Mouse (Mus musculus): ENCODE data around the gene Gm28042. TPM values are rescaled to one million over a fixed set of nuclear protein-coding genes. Genes with fewer than 3 reads are reported as not detected.
A peak's percentile ranks its signal among the peaks of the same experiment; 100 is the strongest.

The Gm28042 gene
- polyA plus RNA-seq, 1 experiment from 2014 or later = 7.2 TPM

DNA sequence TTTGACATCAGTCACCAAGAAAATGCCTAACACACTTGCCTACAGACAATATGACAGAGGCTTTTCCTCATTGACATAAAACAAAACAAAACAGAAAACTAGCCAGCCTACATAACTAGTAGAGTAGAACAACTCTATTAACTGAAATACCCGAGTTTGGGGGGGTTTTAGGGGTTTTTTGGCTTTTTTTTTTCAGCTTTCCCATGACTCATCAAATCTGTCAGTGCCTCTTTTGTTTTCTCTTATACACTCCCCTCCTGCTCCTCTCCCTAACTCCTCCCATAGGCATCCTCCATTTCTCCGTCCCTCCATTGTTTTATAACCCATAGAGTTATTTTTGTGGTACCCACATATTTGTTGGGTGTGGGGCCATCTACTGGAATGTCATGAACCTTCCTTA lies 33.8 kb upstream of the Gm28042 start:
- H3K27ac ChIP-seq (ENCODE audit: low read length) = no peak overlapping the region
- H3K27me3 ChIP-seq (replicated peaks; ENCODE audit: control insufficient read depth, insufficient read depth, low read length) = no peaks in the 10 kb centered on the region
- H3K36me3 ChIP-seq (ENCODE audit: control insufficient read depth, insufficient read depth) = no peaks in the 10 kb centered on the region
- H3K9ac ChIP-seq (replicated peaks; ENCODE audit: low read depth, low read length) = no peak overlapping the region
- WGBS = 50% methylated on average over 2 of the region's 2 CpGs
- no peak overlapping the region for H3K4me2 ChIP-seq (ENCODE audit: low read length)
- no peak overlapping the region for H3K4me3 ChIP-seq (replicated peaks; ENCODE audit: low read length)
- ATAC-seq = no peak
- H3K9me3 ChIP-seq (ENCODE audit: control insufficient read depth, low read length) = no peaks in the 10 kb centered on the region
- H3K4me1 ChIP-seq (replicated peaks; ENCODE audit: control insufficient read depth, insufficient read depth, low read length) = no peaks in the 10 kb centered on the region

DNA sequence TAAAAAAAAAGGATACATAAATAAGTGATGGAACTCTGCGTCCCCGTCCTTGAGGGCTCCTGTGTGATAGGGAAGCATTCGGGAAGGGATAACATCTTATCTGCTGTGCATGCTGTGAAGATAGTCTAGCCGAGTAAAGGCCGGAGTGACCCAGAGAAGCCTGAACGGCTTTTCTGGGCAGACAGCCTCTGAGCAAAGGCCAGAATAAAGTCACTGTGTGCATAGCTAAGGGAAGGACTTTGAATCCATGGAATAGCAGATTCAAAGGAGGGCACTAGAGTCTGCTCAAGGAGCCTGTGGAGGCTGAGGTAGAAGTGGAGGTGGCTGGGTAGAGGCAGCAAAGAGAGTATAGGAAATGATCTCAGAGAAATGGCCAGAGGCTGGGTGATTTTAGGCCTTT lies 32.5 kb upstream of the Gm28042 start:
- H3K4me3 ChIP-seq (replicated peaks; ENCODE audit: low read length) = no peak overlapping the region
- H3K9me3 ChIP-seq (ENCODE audit: control insufficient read depth, low read length) = no peaks in the 10 kb centered on the region
- H3K9ac ChIP-seq (replicated peaks; ENCODE audit: low read depth, low read length) = no peak overlapping the region
- no peaks in the 10 kb centered on the region for H3K27me3 ChIP-seq (replicated peaks; ENCODE audit: control insufficient read depth, insufficient read depth, low read length)
- WGBS = 88% methylated on average over 6 of the region's 6 CpGs
- H3K27ac ChIP-seq (ENCODE audit: low read length) = no peak overlapping the region
- peaks cover 2% of the 10 kb centered on the region; the same call in 1 of the 2 replicates for H3K36me3 ChIP-seq (ENCODE audit: control insufficient read depth, insufficient read depth)
- no peak overlapping the region for H3K4me2 ChIP-seq (ENCODE audit: low read length)
- ATAC-seq = no peak
- H3K4me1 ChIP-seq (replicated peaks; ENCODE audit: control insufficient read depth, insufficient read depth, low read length) = no peaks in the 10 kb centered on the region

DNA sequence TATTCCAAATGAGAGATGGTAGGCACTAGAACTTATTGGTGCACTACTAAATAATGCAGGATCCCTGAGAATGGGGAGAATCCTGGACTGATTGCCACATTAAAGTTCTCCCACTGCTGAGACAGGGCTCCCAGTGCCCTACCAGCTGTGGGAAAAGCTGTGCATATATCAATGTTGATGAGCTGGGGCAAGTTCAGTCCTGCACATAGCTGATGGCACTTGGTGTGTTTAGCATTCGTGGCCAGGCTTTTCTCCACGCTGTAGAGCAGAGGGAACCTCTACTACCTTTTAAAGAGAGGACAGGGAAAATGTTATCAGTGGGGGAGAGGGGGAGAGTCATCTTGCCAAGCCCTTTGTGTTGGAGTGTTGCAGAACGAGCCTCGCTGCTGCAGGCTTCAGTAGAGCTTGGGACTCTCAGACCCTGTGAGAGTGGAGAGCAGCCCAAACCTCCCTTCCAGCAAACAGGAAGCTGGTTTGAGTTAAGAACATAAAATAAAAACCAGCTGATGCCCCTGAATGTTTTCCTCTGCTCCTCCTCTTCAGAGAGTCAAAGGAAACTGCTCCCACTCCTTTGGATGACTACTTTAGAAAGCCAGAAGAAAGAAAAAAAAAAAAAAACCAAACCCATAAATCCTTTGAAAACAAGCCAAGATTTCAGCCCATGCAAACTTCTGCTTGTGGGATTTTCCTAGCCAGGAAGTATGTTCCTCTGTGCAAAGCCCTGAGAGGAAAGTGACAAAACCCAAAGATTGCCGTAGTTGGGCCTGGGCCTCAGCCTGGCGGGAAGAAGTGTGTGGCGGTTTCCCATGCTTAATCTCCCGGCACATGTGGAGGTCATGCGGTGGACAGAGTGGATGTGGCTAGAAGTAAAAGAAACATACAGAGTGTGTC lies 31.7 kb upstream of the Gm28042 start:
- WGBS = 70% methylated on average over 9 of the region's 9 CpGs
- H3K4me1 ChIP-seq (replicated peaks; ENCODE audit: control insufficient read depth, insufficient read depth, low read length) = no peaks in the 10 kb centered on the region
- no peaks in the 10 kb centered on the region for H3K27me3 ChIP-seq (replicated peaks; ENCODE audit: control insufficient read depth, insufficient read depth, low read length)
- H3K4me2 ChIP-seq (ENCODE audit: low read length) = no peak overlapping the region
- peaks cover 2% of the 10 kb centered on the region; the same call in 1 of the 2 replicates for H3K36me3 ChIP-seq (ENCODE audit: control insufficient read depth, insufficient read depth)
- H3K9ac ChIP-seq (replicated peaks; ENCODE audit: low read depth, low read length) = peak overlapping the region; percentile 11; the same call in 1 of the 2 replicates
- H3K4me3 ChIP-seq (replicated peaks; ENCODE audit: low read length) = no peak overlapping the region
- no peaks in the 10 kb centered on the region for H3K9me3 ChIP-seq (ENCODE audit: control insufficient read depth, low read length)
- no peak for ATAC-seq
- peak overlapping the region; percentile 27 for H3K27ac ChIP-seq (ENCODE audit: low read length)

DNA sequence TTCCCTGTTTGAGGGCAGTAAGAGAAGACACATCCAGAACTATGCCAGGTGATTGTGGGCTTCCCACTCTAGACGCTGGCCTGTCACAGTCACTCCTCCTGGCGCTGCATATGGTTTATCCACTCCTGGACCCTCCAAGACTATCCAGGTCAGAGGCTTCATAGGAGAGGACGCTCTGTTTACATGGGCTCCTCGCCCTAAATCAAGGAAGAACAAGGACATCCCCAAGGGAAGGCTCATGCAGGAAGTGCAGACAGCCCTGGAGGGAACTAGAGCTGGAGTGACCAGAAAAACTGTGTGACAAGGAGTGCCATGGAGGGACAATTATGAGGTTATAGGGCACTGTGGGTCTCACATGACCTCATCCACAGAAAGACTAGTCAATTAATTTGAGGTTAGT lies 29.9 kb upstream of the Gm28042 start:
- Histone ChIP-seq H3K9ac (replicated peaks; ENCODE audit: low read depth, low read length) (no peak overlapping the region), H3K4me2 (ENCODE audit: low read length) (no peak overlapping the region), H3K27me3 (replicated peaks; ENCODE audit: control insufficient read depth, insufficient read depth, low read length) (no peaks in the 10 kb centered on the region), H3K36me3 (ENCODE audit: control insufficient read depth, insufficient read depth) (peaks cover 2% of the 10 kb centered on the region; the same call in 1 of the 2 replicates), H3K27ac (ENCODE audit: low read length) (no peak overlapping the region), H3K4me1 (replicated peaks; ENCODE audit: control insufficient read depth, insufficient read depth, low read length) (no peaks in the 10 kb centered on the region), H3K4me3 (replicated peaks; ENCODE audit: low read length) (no peak overlapping the region), H3K9me3 (ENCODE audit: control insufficient read depth, low read length) (no peaks in the 10 kb centered on the region)
- WGBS = 83% methylated on average over 4 of the region's 4 CpGs
- no peak for ATAC-seq

GRCm38 (mm10) chr2:119999731-120000130 lies 27.6 kb upstream of the Gm28042 start:
- Histone ChIP-seq H3K9me3 (ENCODE audit: control insufficient read depth, low read length) (no peaks in the 10 kb centered on the region), H3K4me3 (replicated peaks; ENCODE audit: low read length) (no peak overlapping the region), H3K4me2 (ENCODE audit: low read length) (no peak overlapping the region), H3K9ac (replicated peaks; ENCODE audit: low read depth, low read length) (no peak overlapping the region), H3K4me1 (replicated peaks; ENCODE audit: control insufficient read depth, insufficient read depth, low read length) (no peaks in the 10 kb centered on the region), H3K27me3 (replicated peaks; ENCODE audit: control insufficient read depth, insufficient read depth, low read length) (no peaks in the 10 kb centered on the region), H3K27ac (ENCODE audit: low read length) (no peak overlapping the region), H3K36me3 (ENCODE audit: control insufficient read depth, insufficient read depth) (peaks cover 2% of the 10 kb centered on the region; the same call in 1 of the 2 replicates)
- WGBS = 98% methylated on average over 2 of the region's 2 CpGs
- ATAC-seq = no peak

DNA sequence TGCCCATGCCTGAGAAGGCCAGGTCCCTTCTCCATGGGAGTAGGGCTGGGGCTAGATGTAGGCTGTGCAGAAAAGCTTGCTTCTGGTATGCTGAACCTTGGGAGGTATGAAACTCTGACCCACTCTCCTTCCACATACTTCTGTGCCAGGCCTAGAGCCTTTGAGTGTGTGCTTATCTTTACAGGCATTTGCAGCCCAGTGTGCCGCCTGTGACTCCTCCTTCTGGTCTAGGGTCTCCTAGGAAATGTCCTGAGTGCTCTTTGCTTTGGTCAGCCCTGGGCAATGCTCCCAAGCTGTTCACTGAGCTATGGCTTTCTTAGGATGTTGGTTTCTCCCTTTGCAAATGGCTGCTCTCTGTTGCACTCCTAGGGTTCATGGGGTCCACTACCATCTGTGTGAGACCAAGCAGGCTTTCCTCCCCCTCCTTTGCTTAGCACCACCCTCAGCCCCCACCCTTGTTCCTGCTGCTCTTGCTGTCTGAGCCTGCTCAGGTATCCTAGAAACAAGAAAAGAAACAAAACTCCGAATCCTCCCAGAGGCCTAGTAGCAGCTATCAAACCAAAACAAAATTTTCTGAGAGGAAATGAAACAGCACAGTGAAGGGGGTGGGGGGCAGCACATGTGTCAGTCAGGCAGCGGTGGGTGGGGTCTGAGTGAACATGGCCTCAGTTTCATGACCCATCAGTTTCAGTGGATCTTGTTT lies 26.3 kb upstream of the Gm28042 start:
- H3K4me2 ChIP-seq (ENCODE audit: low read length) = no peak overlapping the region
- no peaks in the 10 kb centered on the region for H3K4me1 ChIP-seq (replicated peaks; ENCODE audit: control insufficient read depth, insufficient read depth, low read length)
- H3K36me3 ChIP-seq (ENCODE audit: control insufficient read depth, insufficient read depth) = peaks cover 2% of the 10 kb centered on the region; the same call in 1 of the 2 replicates
- H3K27me3 ChIP-seq (replicated peaks; ENCODE audit: control insufficient read depth, insufficient read depth, low read length) = no peaks in the 10 kb centered on the region
- H3K27ac ChIP-seq (ENCODE audit: low read length) = no peak overlapping the region
- no peak overlapping the region for H3K4me3 ChIP-seq (replicated peaks; ENCODE audit: low read length)
- ATAC-seq = no peak
- WGBS = 80% methylated on average over 3 of the region's 3 CpGs
- no peaks in the 10 kb centered on the region for H3K9me3 ChIP-seq (ENCODE audit: control insufficient read depth, low read length)
- H3K9ac ChIP-seq (replicated peaks; ENCODE audit: low read depth, low read length) = no peak overlapping the region

- 77% methylated on average over 4 of the region's 4 CpGs for WGBS
- H3K4me1 ChIP-seq (replicated peaks; ENCODE audit: control insufficient read depth, insufficient read depth, low read length) = no peaks in the 10 kb centered on the region
Measured at GRCm38 (mm10) chr2:120001956-120002355, 25.3 kb upstream of the Gm28042 start.

DNA sequence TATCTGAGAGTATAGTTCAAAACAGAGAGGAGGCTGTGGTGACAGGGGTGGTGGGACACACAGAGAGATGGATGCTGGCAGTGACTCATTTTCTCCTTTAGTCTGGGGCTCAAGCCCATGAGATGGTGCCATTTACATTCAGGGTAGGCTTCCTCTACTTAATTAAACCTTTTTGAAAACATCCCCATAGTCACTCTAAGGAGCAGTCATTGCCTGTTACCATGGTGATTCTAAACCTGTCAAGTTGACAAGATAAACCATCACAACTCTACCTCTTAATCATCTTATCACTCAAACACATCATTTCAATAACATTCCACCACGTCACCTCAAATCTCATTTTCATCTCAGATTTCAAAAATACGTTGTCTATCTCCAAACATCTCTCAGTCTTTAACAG lies 23.3 kb upstream of the Gm28042 start:
- no peak overlapping the region for H3K9ac ChIP-seq (replicated peaks; ENCODE audit: low read depth, low read length)
- WGBS = 76% methylated on average over 2 of the region's 2 CpGs
- H3K9me3 ChIP-seq (ENCODE audit: control insufficient read depth, low read length) = no peaks in the 10 kb centered on the region
- H3K4me3 ChIP-seq (replicated peaks; ENCODE audit: low read length) = no peak overlapping the region
- ATAC-seq = peak; percentile 62
- no peaks in the 10 kb centered on the region for H3K4me1 ChIP-seq (replicated peaks; ENCODE audit: control insufficient read depth, insufficient read depth, low read length)
- no peaks in the 10 kb centered on the region for H3K36me3 ChIP-seq (ENCODE audit: control insufficient read depth, insufficient read depth)
- no peak overlapping the region for H3K4me2 ChIP-seq (ENCODE audit: low read length)
- H3K27ac ChIP-seq (ENCODE audit: low read length) = no peak overlapping the region
- no peaks in the 10 kb centered on the region for H3K27me3 ChIP-seq (replicated peaks; ENCODE audit: control insufficient read depth, insufficient read depth, low read length)

More at GRCm38 (mm10) chr2:120001956-120002355, 25.3 kb upstream of the Gm28042 start:
- Histone ChIP-seq H3K27me3 (replicated peaks; ENCODE audit: control insufficient read depth, insufficient read depth, low read length) (no peaks in the 10 kb centered on the region), H3K36me3 (ENCODE audit: control insufficient read depth, insufficient read depth) (peaks cover 2% of the 10 kb centered on the region; the same call in 1 of the 2 replicates), H3K9ac (replicated peaks; ENCODE audit: low read depth, low read length) (no peak overlapping the region), H3K9me3 (ENCODE audit: control insufficient read depth, low read length) (no peaks in the 10 kb centered on the region), H3K4me3 (replicated peaks; ENCODE audit: low read length) (no peak overlapping the region), H3K4me2 (ENCODE audit: low read length) (no peak overlapping the region), H3K27ac (ENCODE audit: low read length) (no peak overlapping the region)
- no peak for ATAC-seq

DNA sequence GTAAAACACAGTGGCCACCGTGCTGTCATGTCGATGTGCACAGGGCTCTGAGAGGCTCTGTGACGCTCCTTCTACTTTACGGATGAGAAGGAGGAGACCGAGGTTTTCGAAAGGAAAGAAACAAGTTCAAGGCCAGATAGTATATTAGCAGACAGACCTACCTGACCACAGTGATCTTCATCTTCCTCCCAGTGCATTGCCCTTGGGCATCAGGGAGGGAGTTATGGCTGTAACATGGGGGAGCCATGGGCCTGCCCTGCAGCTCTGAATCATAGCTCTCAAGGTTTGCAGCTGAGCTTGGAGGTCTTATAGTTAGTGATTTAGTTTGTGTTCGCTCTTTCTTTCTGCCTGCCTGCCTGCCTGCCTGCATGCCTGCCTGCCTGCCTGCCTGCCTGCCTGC lies 20.6 kb upstream of the Gm28042 start:
- no peaks in the 10 kb centered on the region for H3K36me3 ChIP-seq (ENCODE audit: control insufficient read depth, insufficient read depth)
- H3K4me3 ChIP-seq (replicated peaks; ENCODE audit: low read length) = no peak overlapping the region
- H3K27me3 ChIP-seq (replicated peaks; ENCODE audit: control insufficient read depth, insufficient read depth, low read length) = no peaks in the 10 kb centered on the region
- H3K9me3 ChIP-seq (ENCODE audit: control insufficient read depth, low read length) = no peaks in the 10 kb centered on the region
- H3K9ac ChIP-seq (replicated peaks; ENCODE audit: low read depth, low read length) = no peak overlapping the region
- 95% methylated on average over 7 of the region's 7 CpGs for WGBS
- no peak overlapping the region for H3K4me2 ChIP-seq (ENCODE audit: low read length)
- no peak overlapping the region for H3K27ac ChIP-seq (ENCODE audit: low read length)
- no peaks in the 10 kb centered on the region for H3K4me1 ChIP-seq (replicated peaks; ENCODE audit: control insufficient read depth, insufficient read depth, low read length)
- ATAC-seq = no peak

Measured in forebrain, embryonic 16.5 days (tissue).